Mouse (Mus musculus) thymus, adult 2 months (tissue): ENCODE data around the gene Hist1h2bf. TPM values are rescaled to one million over a fixed set of nuclear protein-coding genes. Genes with fewer than 3 reads are reported as not detected.
"Not testable (repeated sequence)": the region's sequence is repeated elsewhere in the genome, so short reads cannot be mapped to it uniquely, and the experiment has no call there.

Source experiments
- DNase-seq: peaks from one replicate; pipeline ENCODE4 v3.0.0; 2021
- H3K27ac ChIP-seq: fragments of 200-500 bp; 2 replicates; pipeline ENCODE4 v1.5.1; 2012; ENCODE audit warnings: low read length, control low read depth; ENCODE audit not compliant: control insufficient read depth, insufficient read depth
- H3K27me3 ChIP-seq: fragments of 200-500 bp; 2 replicates; pipeline ENCODE4 v1.6.1; 2012; ENCODE audit warnings: mild to moderate bottlenecking, low read length, moderate library complexity, mixed read lengths; ENCODE audit not compliant: control insufficient read depth, insufficient read depth
- H3K36me3 ChIP-seq: fragments of 200-500 bp; 2 replicates; pipeline ENCODE4 v1.6.1; 2012; ENCODE audit warnings: mild to moderate bottlenecking, low read length, moderate library complexity; ENCODE audit not compliant: control insufficient read depth, insufficient read depth
- H3K4me1 ChIP-seq: fragments of 200-500 bp; replicated peaks from 2 replicates; pipeline ENCODE4 v1.6.1; 2012; ENCODE audit warnings: low read length; ENCODE audit not compliant: control insufficient read depth, insufficient read depth
- H3K4me3 ChIP-seq: fragments of 200-500 bp; 2 replicates; pipeline ENCODE4 v1.5.1; 2012; ENCODE audit warnings: mild to moderate bottlenecking, low read length, control low read depth, moderate library complexity; ENCODE audit not compliant: control insufficient read depth, insufficient read depth
- CTCF ChIP-seq: fragments of 200-500 bp; IDR thresholded peaks from 2 replicates; pipeline ENCODE4 v1.5.1; 2012; ENCODE audit warnings: mild to moderate bottlenecking, control low read depth, low read length, moderate library complexity, borderline replicate concordance; ENCODE audit not compliant: control insufficient read depth, poor library complexity, insufficient read depth; ENCODE audit errors: extremely low read depth
- POLR2A ChIP-seq: fragments of 200-500 bp; IDR thresholded peaks from 2 replicates; pipeline ENCODE4 v1.6.1; 2012; ENCODE audit warnings: mild to moderate bottlenecking, low read length, control low read depth, moderate library complexity; ENCODE audit not compliant: control insufficient read depth, poor library complexity, insufficient read depth; ENCODE audit errors: extremely low read depth
- WGBS: fragments of 180-500 bp; shearing (Covaris S2); methylation state at CpG from one replicate; pipeline ENCODE4 v1.1.7; 2018; 5-methylcytosine and 5-hydroxymethylcytosine counted together
- polyA plus RNA-seq: library from polyadenylated mRNA; depleted of rRNA; stranded (reverse); fragments of >200 nt; gene quantifications from 2 replicates; pipeline ENCODE4 v1.2.3, GENCODE M21; 2012

The Hist1h2bf gene
- polyA plus RNA-seq, 1 experiment = 277 TPM

DNA sequence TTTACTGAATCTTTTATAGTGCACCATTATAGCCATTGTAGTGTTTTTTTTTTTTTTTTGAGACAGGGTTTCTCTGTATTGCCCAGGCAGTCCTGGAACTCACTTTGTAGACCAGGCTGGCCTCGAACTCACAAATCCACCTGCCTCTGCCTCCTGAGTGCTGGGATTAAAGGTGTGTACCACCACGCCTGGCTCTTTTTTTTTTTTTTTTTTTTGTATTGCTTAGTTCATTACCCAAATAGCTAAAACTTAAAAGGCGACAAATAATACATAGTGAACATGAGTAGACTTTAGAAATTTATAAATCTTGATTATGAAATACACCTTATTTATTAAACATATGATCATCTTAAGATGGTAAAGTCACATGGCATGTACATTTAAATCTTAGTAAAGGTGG, 32.5 kb downstream of the Hist1h2bf start:
- Histone ChIP-seq H3K36me3 (no peaks in the 10 kb centered on the region), H3K4me1 (peaks cover 2% of the 10 kb centered on the region; the same call in 1 of the 2 replicates), H3K27me3 (no peaks in the 10 kb centered on the region), H3K27ac (no peak overlapping the region), H3K4me3 (no peak overlapping the region)
- TF ChIP-seq CTCF = no peak
- TF ChIP-seq POLR2A = no peak
- WGBS = 94% methylated on average over 3 of the region's 3 CpGs
- no peak for DNase-seq

DNA sequence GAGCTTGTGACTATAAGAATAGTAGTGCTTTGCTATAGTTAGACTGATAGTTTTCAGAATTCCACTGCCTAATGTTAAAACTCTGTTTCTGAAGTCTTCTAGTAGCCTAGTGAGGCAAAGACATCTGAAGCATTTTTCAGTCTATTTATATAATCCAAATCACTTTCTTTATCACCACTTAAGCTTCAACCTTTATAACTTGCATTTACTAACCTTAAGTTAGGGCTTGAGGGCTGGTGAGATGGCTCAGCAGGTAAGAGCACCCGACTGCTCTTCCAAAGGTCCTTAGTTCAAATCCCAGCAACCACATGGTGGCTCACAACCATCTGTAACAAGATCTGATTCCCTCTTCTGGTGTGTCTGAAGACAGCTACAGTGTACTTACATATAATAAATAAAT, 34.2 kb downstream of the Hist1h2bf start:
- WGBS = 85% methylated on average over 1 of the region's 1 CpGs
- not testable (repeated sequence) for H3K36me3 ChIP-seq, H3K4me1 ChIP-seq, H3K27me3 ChIP-seq, DNase-seq, H3K27ac ChIP-seq, H3K4me3 ChIP-seq

DNA sequence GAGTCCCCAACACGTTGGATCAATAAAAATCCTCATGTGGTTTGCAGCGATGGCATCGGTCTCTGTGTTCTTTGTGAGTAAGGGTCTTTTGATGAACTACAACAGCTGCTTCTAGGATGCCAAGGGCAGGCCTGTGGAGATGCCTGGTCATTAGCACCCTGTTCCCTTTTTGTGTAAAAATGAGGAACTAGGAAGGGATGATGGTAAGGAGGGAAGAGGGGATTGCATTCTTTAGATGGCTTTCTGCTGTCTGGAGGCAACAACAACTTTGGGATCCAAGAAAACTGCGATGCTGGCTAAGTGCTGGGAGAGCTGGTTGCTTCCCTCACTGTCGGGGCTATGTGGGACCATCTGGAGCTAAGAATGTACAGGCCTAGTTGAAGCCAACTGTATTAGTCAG, 35.7 kb downstream of the Hist1h2bf start:
- H3K27me3 ChIP-seq = no peaks in the 10 kb centered on the region
- WGBS = 93% methylated on average over 5 of the region's 5 CpGs
- TF ChIP-seq POLR2A (no peak), CTCF (no peak)
- no peak overlapping the region for H3K27ac ChIP-seq
- peaks cover 4% of the 10 kb centered on the region for H3K4me1 ChIP-seq
- no peaks in the 10 kb centered on the region for H3K36me3 ChIP-seq
- no peak overlapping the region for H3K4me3 ChIP-seq
- DNase-seq = no peak

DNA sequence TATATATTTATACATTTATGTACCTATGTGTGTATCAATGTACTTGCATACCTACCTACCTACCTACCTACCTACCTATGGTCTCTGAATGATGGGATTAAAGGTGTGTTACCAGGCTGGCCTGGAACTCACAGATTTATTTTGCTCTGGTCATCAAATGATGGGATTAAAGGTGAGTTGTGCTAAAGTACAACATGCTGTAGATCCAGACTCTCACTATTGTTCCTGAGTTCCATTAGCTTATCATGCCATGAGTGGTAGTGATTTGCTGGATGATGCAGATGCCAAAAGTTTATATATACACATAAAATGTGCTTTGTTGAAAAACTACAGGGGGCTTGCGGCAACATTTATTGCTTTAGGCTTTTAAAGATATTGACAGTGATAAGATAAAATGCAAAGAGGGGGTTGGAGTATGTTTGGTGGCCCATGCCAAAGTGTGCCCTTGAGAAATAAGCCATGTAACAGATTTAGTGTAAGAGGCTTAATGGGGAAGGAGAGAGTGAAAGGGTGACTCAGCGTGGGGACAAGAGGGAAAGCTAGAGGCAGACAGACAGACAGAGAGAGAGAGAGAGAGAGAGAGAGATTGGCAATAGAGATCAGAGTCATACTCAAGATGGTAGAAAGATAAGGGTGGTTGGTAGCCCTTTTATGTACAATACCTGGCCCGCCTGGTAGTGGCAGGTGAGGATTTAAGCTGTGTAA, 36.8 kb downstream of the Hist1h2bf start:
- no peaks in the 10 kb centered on the region for H3K27me3 ChIP-seq
- TF ChIP-seq CTCF = no peak
- no peak for TF ChIP-seq POLR2A
- H3K4me1 ChIP-seq = peaks cover 6% of the 10 kb centered on the region
- WGBS = 56% methylated on average over 3 of the region's 3 CpGs
- no peaks in the 10 kb centered on the region for H3K36me3 ChIP-seq
- no peak overlapping the region for H3K4me3 ChIP-seq
- no peak overlapping the region for H3K27ac ChIP-seq
- DNase-seq = no peak

DNA sequence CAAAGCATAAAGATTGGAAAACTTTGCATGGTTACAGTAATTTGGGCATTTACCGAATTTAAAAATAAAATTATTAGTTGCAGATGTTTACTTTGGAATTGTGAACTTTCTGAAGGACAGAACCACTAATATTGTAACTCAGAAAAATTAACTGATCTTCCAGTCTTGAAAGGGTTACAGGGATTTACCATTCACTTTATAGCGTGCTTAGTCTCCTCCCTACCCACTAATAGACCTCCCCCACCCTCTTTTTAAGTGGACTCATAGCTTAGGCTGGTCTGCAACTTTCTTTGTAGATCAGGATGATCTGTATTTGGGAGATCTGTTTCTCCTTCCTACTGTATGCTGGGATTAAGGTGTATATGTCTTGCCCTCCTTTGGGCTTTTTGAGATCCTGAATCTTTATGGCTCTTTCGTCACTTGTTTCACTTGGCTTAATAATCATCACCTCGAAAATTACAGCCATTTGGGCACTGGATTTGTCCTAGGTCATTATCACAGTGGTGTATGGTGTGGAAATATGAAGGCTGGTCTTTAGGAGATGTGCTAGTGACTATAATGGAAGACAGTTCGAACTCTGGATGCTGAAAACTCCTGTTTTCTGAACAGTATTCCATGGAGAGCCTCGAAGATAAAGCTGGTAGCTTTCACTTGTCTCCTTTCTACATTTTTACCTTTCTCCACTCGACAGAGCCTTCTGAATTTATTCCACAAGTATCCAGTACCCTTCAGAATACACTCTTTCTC, 37.7 kb downstream of the Hist1h2bf start:
- DNase-seq = no peak
- no peak overlapping the region for H3K27ac ChIP-seq
- WGBS = 38% methylated on average over 7 of the region's 7 CpGs
- no peak overlapping the region for H3K4me3 ChIP-seq
- H3K36me3 ChIP-seq = no peaks in the 10 kb centered on the region
- no peak for TF ChIP-seq POLR2A
- TF ChIP-seq CTCF = no peak
- H3K4me1 ChIP-seq = peaks cover 6% of the 10 kb centered on the region
- no peaks in the 10 kb centered on the region for H3K27me3 ChIP-seq

DNA sequence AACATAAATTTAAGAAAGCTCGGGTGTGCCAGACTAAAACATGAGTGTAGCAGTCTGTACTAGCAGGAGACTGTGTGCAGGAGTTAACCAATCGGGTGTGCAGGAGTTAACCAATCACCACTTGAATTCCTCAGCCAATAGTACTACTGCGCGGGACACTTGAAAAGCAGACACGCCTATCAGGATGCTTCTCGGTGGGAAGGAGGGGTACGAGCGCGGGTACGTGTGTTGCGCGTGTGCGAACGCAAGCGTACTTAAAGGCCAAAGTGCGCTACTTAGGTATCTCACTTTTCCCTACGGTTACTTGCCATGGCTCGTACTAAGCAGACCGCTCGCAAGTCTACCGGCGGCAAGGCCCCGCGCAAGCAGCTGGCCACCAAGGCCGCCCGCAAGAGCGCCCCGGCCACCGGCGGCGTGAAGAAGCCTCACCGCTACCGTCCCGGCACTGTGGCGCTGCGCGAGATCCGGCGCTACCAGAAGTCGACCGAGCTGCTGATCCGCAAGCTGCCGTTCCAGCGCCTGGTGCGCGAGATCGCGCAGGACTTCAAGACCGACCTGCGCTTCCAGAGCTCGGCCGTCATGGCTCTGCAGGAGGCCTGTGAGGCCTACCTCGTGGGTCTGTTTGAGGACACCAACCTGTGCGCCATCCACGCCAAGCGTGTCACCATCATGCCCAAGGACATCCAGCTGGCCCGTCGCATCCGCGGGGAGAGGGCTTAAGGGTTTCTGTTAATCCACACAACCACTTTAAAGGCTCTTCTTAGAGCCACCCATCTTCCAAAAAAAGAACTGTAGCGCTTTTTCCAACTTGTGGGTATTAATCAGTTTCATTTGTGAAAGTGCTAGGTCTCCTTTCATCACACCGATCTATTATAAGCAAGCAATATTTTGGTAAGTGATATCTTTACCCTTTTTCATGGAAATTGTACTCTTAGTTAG, 38.6 kb downstream of the Hist1h2bf start, which contains the start of gene Hist1h3g:
TSS of gene Hist1h3g (plus strand) at position 286 of the 939 bp plus-strand sequence.
- not testable (repeated sequence) for H3K36me3 ChIP-seq, H3K4me1 ChIP-seq, H3K27me3 ChIP-seq
- DNase-seq = peak; percentile 92
- WGBS = under 1% methylated on average over 49 of the region's 62 CpGs
- Histone ChIP-seq H3K4me3 (peak within 1 kb of the TSS; percentile 51), H3K27ac (peak within 1 kb of the TSS; percentile 80)
- peak; percentile 69; the same call in 1 of the 2 replicates for TF ChIP-seq POLR2A
